Mouse (Mus musculus) gonadal fat pad, adult 2 months (tissue): ENCODE measurements around the gene Fxyd6. TPM values are rescaled to one million over a fixed set of nuclear protein-coding genes. Genes with fewer than 3 reads are reported as not detected.

ENCODE experiments used
- DNase-seq: peaks from one replicate; pipeline ENCODE4 v3.0.0-alpha.2; 2012; ENCODE audit warnings: low read depth
- polyA plus RNA-seq: library from polyadenylated mRNA; depleted of rRNA; stranded (reverse); fragments of >200 nt; gene quantifications from 2 replicates; pipeline ENCODE4 v1.2.3, GENCODE M21; 2012

Fxyd6 gene
- polyA plus RNA-seq, 1 experiment, result 37.2 TPM

- DNase-seq, result no peak
Observed at GRCm38 (mm10) chr9:45376427-45376826, 6.4 kb downstream of the Fxyd6 start.

GRCm38 (mm10) chr9:45376883-45377282, 6.9 kb downstream of the Fxyd6 start:
- DNase-seq, result no peak

GRCm38 (mm10) chr9:45380411-45381251, 10.6 kb downstream of the Fxyd6 start:
- DNase-seq, result no peak

GRCm38 (mm10) chr9:45382336-45382735, 12.4 kb downstream of the Fxyd6 start:
- no peak for DNase-seq

GRCm38 (mm10) chr9:45382834-45383233, 12.8 kb downstream of the Fxyd6 start:
- DNase-seq, result no peak

- no peak for DNase-seq
Observed at GRCm38 (mm10) chr9:45383883-45384282, 13.9 kb downstream of the Fxyd6 start.

GRCm38 (mm10) chr9:45386698-45387097, 16.7 kb downstream of the Fxyd6 start:
- DNase-seq, result no peak

- DNase-seq, result no peak
Observed at GRCm38 (mm10) chr9:45388385-45388994, 18.5 kb downstream of the Fxyd6 start.

- no peak for DNase-seq
Observed at GRCm38 (mm10) chr9:45389596-45389995, 19.6 kb downstream of the Fxyd6 start.

GRCm38 (mm10) chr9:45391299-45391698, 21.3 kb downstream of the Fxyd6 start:
- no peak for DNase-seq

GRCm38 (mm10) chr9:45395218-45395617, 25.2 kb downstream of the Fxyd6 start:
- no peak for DNase-seq

- DNase-seq, result no peak
Observed at GRCm38 (mm10) chr9:45395796-45396195, 25.8 kb downstream of the Fxyd6 start.

GRCm38 (mm10) chr9:45398336-45398735, 28.4 kb downstream of the Fxyd6 start:
- no peak for DNase-seq

GRCm38 (mm10) chr9:45399434-45399833, 29.4 kb downstream of the Fxyd6 start, which contains the start of gene Fxyd2:
Gene Fxyd2 (plus strand): TSS chr9:45399669.
- no peak for DNase-seq

GRCm38 (mm10) chr9:45401851-45402250, 31.9 kb downstream of the Fxyd6 start:
- DNase-seq, result no peak

- no peak for DNase-seq
Observed at GRCm38 (mm10) chr9:45402957-45403356, 33.0 kb downstream of the Fxyd6 start.

GRCm38 (mm10) chr9:45405694-45406093, 35.7 kb downstream of the Fxyd6 start:
- DNase-seq, result no peak

GRCm38 (mm10) chr9:45406808-45407207, 36.8 kb downstream of the Fxyd6 start:
- DNase-seq, result no peak

GRCm38 (mm10) chr9:45407706-45408675, 38.0 kb downstream of the Fxyd6 start:
- no peak for DNase-seq

GRCm38 (mm10) chr9:45410193-45410592, 40.2 kb downstream of the Fxyd6 start:
- no peak for DNase-seq

GRCm38 (mm10) chr9:45410614-45411013, 40.6 kb downstream of the Fxyd6 start:
- DNase-seq, result no peak

- no peak for DNase-seq
Observed at GRCm38 (mm10) chr9:45411111-45411510, 41.1 kb downstream of the Fxyd6 start.
